Mouse (Mus musculus) kidney, postnatal 14 days (tissue): ENCODE measurements around the gene Kcnmb4.
A peak's percentile ranks its signal among the peaks of the same experiment; 100 is the strongest.

Source experiments
- DNase-seq: peaks from one replicate; pipeline ENCODE4 v3.0.0; 2022; ENCODE audit warnings: mixed read lengths

The Kcnmb4 gene

GRCm38 (mm10) chr10:116397573-116397972, 76.1 kb downstream of the Kcnmb4 start:
- no peak for DNase-seq

- DNase-seq = no peak
Measured at GRCm38 (mm10) chr10:116396966-116397365, 76.7 kb downstream of the Kcnmb4 start.

- DNase-seq = no peak
Measured at GRCm38 (mm10) chr10:116396279-116396678, 77.4 kb downstream of the Kcnmb4 start.

GRCm38 (mm10) chr10:116394585-116394984, 79.1 kb downstream of the Kcnmb4 start:
- no peak for DNase-seq

GRCm38 (mm10) chr10:116393790-116394475, 79.7 kb downstream of the Kcnmb4 start:
- no peak for DNase-seq

GRCm38 (mm10) chr10:116388840-116389239, 84.8 kb downstream of the Kcnmb4 start:
- no peak for DNase-seq

GRCm38 (mm10) chr10:116386391-116386885, 87.2 kb downstream of the Kcnmb4 start:
- peak; percentile 21 for DNase-seq

- DNase-seq = no peak
Measured at GRCm38 (mm10) chr10:116384401-116384800, 89.3 kb downstream of the Kcnmb4 start.

- no peak for DNase-seq
Measured at GRCm38 (mm10) chr10:116382826-116383685, 90.6 kb downstream of the Kcnmb4 start.

GRCm38 (mm10) chr10:116376853-116377252, 96.8 kb downstream of the Kcnmb4 start:
- no peak for DNase-seq

GRCm38 (mm10) chr10:116374111-116374510, 99.6 kb downstream of the Kcnmb4 start:
- DNase-seq = no peak

GRCm38 (mm10) chr10:116370991-116371725, 102.5 kb downstream of the Kcnmb4 start:
- no peak for DNase-seq
